Mouse (Mus musculus): ENCODE measurements around the gene Cdr2l.

DNA sequence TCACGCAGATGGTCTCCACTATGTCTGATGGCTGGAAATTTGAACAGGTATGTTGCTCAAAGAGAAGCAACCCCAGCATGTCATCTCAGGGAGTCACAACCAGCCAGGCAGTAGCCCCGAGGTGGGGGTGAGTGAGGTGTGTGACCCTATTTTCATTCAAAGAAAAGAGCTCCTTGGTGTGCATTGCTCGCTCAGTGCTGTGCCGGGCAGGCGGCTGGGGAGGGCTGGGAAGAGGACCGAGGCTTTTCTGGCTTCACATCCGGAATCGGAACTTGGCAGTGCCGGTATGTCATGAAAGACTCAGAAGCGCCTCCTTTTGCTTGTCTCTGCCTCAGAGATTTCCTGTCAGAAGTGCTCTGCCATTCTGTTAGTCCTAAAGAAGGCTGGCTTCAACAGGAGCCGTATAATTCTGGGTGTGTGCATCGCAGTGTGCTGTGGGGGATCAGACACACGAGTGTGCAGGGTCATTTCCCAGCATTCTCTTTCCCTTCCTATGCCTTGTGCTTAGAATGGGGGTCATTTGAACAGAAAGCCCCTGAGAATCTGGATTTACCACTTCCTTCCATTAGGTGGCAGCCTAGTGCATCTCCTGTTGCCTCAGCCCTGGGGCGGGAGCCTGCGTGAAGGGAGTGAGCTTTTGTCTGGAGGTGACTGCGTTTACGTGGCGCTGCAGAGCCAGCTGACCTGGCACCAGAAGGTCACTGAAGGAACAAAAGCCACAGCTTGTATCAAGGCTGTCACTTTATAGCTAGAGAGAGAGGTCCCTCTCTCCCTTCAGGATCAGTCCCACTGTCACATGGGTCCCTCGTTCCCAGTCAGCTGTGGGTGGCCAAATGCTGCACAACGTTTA, 46.0 kb downstream of the Cdr2l start:
- TF ChIP-seq CTCF (IDR thresholded peaks at IDR 0.05; ENCODE audit: borderline replicate concordance, control insufficient read depth, extremely low read depth, insufficient read depth, low read length, poor library complexity) (peak; percentile 8; the same call in 1 of the 2 replicates), POLR2A (IDR thresholded peaks at IDR 0.05; ENCODE audit: control insufficient read depth, extremely low read depth, insufficient read depth, low read length, poor library complexity) (no peak)

Data from thymus, adult 2 months (tissue).